Mouse (Mus musculus) megakaryocyte, embryonic 14.5 days (primary cell): ENCODE results near the gene Il20rb.

Experiments used
- FLI1 ChIP-seq: IDR thresholded peaks from 2 replicates; pipeline ENCODE4 v1.6.1; 2012; ENCODE audit warnings: low read length, inconsistent platforms, mixed read lengths
- GATA1 ChIP-seq: IDR thresholded peaks from 3 replicates; pipeline ENCODE4 v1.6.1; 2012; ENCODE audit warnings: mixed read lengths, low read length, inconsistent platforms, borderline replicate concordance

- TF ChIP-seq FLI1 (no peak), GATA1 (no peak)
Observed at GRCm38 (mm10) chr9:100470228-100470627, 16.4 kb downstream of the Il20rb start.
